Mouse (Mus musculus) layer of hippocampus, adult 9-11 months (tissue): ENCODE data around the gene Unc119.

ENCODE experiments used
- DNase-seq: peaks from one replicate; pipeline ENCODE4 v3.0.0; 2022

Gene Unc119

DNA sequence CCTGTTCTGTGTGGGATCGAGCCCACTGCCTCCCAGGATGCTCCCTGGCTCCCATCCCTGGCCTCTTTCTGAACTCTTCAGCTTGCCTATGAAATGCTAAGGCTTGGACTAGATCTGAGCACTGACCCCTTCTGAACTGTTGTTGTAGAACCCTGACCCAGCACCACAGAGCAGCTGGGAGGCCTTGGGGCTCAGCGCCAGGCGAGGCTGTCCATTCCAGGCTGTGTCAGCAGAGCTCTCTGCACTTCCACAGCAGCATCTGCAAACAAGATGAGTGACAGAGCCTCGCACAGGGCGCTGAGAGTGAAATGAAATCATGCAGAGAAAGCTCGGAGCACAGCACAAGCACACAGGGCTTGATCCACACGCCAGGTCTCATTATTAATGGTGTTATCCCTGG lies 29.3 kb downstream of the Unc119 start:
- no peak for DNase-seq

- DNase-seq, result no peak
Measured at GRCm38 (mm10) chr11:78374147-78374546, 30.9 kb downstream of the Unc119 start.

- DNase-seq, result no peak
Measured at GRCm38 (mm10) chr11:78377549-78378159, 34.4 kb downstream of the Unc119 start.

DNA sequence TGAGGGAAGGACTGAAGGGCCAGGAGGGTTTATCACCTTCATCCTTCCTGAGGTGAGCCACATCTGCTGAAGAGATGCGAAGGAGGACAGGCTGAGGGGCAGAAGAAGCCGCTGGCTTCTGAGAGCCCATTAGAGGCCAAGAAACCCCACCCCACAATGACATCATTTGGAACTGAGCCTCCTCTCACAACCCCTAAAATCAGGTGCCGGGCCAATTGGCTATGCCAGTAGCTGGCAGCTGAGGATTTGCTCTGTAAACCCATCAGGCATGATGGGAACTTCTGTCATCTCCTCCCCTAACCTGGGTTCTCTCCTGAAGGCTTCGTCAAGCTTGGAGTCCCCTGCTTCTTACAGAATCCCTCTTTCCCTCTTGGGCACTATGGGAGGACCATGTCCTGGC lies 37.1 kb downstream of the Unc119 start:
- DNase-seq, result no peak

GRCm38 (mm10) chr11:78380996-78381395 lies 37.7 kb downstream of the Unc119 start:
- no peak for DNase-seq

DNA sequence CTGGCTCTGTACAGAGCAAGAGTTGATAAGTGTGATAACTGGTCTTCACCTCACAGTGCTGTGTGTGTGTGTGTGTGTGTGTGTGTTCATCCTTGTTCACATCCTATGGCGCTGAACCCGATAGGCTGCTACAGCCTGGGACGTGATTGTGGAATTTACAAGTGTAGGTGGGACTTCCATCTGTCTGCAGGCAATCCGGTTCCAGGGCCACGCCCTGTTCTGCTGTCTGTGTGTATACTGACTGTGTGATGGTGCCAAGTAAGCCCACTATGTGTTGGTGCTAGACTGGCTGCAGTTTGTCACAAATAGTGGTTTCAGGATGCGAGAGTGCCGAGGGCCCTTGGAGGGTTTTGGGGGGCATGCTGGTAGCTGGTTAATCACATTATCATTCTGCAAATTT lies 39.0 kb downstream of the Unc119 start:
- DNase-seq, result peak; percentile 59

DNA sequence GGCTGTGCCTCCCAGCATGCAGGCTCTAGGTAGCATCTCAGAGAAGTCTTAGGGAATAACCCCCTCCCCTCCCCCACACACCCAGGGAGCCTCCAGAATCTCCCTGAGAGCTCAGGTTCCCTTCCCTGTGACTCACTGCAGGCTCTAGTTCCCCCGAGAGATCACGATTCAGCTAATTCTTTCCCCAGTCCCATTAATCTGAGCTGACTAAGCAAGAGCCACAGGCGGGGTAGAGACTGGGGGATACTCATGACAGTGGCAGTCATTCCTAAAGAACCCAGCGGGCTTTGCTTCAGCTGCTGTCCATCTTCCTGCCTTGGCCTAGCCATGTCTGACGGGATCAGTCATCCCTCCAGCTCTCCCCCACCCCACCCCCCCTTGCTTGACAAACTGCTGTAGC lies 39.4 kb downstream of the Unc119 start:
- DNase-seq, result no peak

- no peak for DNase-seq
Measured at GRCm38 (mm10) chr11:78385776-78386175, 42.5 kb downstream of the Unc119 start.

GRCm38 (mm10) chr11:78386508-78387043 lies 43.3 kb downstream of the Unc119 start, which contains the start of gene Foxn1:
Gene Foxn1, minus strand, starts transcription at chr11:78386558.
- DNase-seq, result no peak

DNA sequence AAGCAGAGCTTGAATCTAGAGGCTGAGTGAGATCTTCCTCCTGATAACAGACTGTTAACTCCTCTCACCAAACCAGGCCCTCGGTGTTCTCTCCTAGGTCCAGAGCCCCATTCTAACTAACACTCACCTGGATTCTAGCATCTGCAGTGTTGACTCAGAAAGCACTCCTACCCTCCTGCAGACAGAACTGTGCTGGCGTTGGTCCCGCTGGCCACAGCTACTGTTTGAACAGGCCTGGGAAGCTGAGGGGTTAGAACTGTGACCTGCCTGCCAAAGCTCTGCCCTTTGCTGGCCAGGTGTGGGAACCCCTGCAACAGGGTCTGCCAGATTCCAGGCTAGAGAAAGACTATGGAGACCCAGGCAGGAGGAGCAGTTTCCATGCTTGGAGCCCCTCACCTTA lies 49.4 kb downstream of the Unc119 start:
- no peak for DNase-seq

DNA sequence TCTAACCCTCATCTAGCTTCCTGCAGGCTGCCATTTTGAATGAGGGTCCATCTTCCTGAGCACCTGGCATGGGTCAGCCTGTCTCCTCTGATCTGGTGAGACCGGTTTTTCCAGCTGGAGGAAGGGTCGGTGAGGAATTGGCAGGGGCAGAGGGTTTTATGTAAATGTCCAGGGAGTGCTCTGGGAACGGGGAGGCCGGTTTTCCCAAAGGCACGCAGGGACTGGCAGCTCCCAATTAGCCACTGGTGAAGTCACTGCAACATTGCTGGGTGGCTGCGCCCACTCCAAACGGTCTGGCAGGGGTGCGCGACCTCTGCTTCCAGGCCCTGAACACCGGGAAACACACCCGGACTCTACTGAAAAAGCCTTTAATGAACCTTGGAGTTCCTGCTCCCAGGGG lies 53.7 kb downstream of the Unc119 start:
- no peak for DNase-seq

- DNase-seq, result peak; percentile 24
Measured at GRCm38 (mm10) chr11:78397397-78397796, 54.1 kb downstream of the Unc119 start.

- no peak for DNase-seq
Measured at GRCm38 (mm10) chr11:78398212-78398611, 54.9 kb downstream of the Unc119 start.
